Mouse (Mus musculus) lung, adult 18-20 months (tissue): ENCODE data around the gene Auh.
A peak's percentile ranks its signal among the peaks of the same experiment; 100 is the strongest.

Source experiments
- DNase-seq, 2 experiments: peaks; one replicate each; pipeline ENCODE4 v3.0.0; 2022; ENCODE audit warnings: mixed read lengths in 2 of 2

Auh gene

DNA sequence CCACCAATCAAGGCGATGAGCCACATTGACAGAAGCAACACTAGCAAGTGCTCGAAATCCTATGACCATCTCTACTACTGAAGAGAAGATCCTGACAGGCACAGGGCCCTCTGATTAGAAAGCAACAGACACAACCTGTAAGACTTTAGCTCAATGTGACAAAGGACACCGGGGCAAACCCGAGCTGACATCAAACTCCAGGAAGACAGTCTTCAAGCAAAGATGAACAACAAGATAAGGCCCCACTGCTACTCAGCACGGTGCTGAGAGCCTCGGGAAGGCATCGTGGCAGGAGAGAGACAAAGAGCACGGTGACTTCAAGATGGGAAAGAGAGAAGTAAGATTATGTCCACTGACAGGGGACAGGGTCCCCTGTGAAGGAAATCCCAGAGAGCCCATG, 7.5 kb downstream of the Auh start:
- DNase-seq, result no peak

DNA sequence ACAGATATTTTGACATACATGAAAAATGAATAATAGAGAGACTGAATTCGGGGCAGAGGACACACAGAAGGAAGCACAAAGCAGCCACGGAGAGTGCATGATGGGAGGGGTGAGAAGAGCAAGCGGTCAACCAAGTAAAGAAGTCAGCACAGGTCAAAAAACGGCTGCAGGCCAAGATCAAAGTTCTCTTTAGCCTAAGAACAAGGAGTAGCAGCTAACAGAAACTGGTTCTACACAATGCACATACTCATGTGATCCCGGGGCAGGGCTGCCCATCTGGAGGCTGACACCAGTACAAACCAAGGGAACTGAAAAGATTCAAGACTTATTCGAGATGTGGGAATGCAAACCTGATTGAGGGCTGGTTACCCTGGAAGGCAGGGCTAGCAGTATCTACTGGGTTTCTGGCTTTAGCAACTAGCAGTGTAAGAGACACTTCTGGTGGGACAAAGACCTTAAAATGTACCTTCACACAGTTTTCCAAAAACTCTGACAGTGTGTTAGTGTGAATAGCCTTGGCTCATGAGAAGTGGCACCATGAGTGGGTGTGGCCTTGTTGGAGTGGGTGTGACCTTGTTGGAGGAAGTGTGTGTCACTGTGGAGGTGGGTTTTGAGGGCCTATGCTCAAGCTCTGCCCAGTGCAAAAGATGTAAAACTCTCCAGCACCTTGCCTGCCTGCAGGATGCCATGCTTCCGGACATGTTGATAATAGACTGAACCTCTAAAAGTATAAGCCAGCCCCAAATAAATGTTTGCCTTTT, 8.2 kb downstream of the Auh start:
- DNase-seq, result no peak

- DNase-seq, result no peak
Observed at GRCm38 (mm10) chr13:52919790-52920352, 9.6 kb downstream of the Auh start.

- no peak for DNase-seq
Observed at GRCm38 (mm10) chr13:52918333-52918732, 11.1 kb downstream of the Auh start.

DNA sequence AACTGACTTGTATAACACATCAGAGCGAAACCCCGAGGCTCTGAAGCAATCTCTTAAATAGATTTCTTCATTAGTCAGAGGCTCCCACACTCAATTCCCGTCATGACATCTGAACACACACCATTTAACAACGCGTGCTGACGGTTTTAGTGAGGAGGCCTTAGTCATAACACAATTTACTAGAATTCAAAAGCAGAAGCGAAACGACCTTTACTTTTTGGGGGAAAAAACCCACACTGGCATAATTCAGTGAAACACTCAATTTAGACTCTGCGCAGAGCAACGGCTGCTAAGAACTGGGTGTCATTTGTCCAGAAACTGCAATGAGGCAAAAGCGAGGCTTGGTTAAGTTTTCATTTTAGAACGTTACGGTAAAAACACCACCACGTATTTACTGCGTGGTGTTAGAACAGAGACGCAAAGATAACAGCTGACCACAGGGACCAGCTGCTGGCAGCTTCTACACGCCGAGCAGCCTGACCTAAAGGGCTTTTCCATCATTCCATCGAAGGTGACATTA, 14.8 kb downstream of the Auh start:
- no peak for DNase-seq

- no peak for DNase-seq
Observed at GRCm38 (mm10) chr13:52913926-52914325, 15.6 kb downstream of the Auh start.

DNA sequence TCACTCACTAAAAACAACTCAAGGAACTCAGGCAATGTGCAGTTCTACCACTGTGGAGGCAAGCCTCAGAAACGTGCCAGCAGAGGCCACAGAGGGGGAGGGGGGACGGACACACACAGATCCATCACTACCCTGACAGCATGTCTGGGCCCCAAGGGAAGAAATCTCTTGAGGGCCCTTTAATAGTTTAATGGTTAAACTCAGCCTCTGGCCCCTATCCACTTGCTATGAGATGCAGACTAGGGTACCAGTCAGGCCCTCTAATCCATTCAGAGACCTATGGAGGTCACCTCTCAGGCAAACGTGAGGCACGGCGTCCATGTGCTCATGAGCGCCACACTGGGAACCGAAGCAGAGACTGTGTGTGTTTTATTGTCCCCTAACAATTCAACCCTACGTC, 17.0 kb downstream of the Auh start:
- no peak for DNase-seq

DNA sequence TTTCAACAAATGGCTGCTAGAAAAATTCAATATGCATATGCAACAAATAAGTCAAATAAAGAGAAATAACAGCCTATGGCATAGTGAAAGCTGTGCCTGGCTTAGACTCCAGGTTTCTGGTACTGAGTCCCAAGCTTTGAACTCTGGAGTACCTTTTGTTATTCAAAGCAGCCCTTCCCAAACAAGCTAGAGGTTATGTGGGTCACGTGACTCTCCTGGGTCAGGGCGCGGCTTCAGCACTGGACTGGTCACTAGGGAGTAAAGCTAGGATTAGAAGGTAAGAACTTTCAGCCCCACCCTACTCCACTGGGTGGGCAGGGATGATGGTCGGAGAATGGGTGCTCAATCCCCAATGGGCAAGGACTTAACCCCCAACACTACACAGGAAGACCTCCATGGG, 18.2 kb downstream of the Auh start:
- DNase-seq, result peak in 1 of 2 experiments; percentile 27

DNA sequence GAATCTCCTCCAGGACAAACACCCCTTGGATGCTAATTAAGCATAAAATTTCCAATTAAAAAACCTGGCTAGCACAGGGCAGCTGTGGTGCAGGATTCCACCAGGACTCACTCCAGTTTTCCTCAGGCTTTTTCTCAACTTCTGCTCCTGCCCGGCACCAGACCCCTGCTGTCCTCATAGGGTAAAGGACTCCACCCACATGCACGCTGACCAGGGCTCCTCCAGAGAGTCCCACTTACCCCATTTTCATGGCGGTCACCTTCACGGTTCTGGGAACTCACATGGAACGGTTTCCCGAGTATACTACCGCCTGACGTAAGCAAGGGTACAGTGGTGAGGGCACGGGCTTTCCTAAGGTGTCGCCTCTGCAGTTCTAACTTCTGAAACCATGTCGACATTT, 23.2 kb downstream of the Auh start:
- no peak for DNase-seq

DNA sequence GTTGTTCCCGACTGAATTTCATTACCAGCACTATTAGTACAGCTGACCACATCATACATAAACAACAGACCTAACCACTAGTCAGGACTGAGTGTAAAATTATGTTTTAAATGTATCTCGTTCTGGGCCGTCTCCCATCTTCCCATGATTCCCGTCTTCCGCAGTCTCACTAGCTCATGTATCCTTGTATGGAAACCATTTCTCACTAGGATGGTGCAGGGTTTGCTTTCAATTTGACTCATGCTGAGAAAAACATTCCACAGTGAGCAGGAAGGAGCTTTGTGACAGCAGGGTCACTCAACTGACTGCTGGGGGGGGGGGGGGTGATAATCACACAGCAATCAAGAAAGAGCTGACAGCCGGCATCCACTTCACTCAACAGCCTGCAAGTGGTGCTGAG, 25.3 kb downstream of the Auh start:
- no peak for DNase-seq

DNA sequence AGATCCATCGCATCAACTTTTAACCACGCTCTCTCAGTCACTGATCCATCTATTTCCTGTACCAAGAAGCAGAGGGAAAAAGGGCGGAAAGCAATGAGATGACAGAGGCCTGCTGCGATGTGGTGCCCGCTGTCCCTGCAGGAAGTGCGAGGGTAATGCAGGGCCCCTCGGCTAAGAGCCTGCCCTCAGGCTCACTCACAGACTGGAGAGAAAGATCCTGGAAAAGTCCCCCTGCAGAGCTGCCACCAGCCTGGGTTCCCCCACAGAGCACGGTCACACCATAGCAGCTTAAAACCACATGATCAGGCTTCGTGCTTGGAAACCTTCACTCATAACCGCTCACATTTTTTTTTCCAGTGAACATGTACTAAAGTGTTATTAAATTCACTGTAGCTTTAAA, 25.7 kb downstream of the Auh start:
- no peak for DNase-seq

- peak; percentile 61 to 72 for DNase-seq
Observed at GRCm38 (mm10) chr13:52902517-52902916, 27.0 kb downstream of the Auh start.

GRCm38 (mm10) chr13:52899664-52900063, 29.8 kb downstream of the Auh start:
- DNase-seq, result no peak

DNA sequence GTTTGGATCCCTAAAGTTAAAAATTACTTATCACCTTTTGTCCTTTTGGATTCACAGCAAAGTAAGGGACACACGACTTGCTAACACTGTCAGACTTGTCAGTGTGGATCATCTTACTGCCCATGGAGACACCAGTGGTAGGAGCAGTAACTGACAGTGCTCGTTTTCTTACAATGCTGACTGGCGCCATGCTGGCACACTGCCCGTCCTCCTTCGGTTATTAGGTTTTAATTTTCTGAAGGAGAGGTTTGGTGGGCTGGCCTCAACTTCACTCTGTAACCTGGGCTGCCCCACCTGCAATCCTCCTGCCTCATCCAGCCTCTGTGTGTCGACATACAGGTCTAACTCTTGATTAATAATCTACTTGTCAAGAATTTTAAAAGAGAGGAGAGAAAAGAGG, 31.7 kb downstream of the Auh start:
- DNase-seq, result no peak

- DNase-seq, result no peak
Observed at GRCm38 (mm10) chr13:52892791-52893190, 36.7 kb downstream of the Auh start.

DNA sequence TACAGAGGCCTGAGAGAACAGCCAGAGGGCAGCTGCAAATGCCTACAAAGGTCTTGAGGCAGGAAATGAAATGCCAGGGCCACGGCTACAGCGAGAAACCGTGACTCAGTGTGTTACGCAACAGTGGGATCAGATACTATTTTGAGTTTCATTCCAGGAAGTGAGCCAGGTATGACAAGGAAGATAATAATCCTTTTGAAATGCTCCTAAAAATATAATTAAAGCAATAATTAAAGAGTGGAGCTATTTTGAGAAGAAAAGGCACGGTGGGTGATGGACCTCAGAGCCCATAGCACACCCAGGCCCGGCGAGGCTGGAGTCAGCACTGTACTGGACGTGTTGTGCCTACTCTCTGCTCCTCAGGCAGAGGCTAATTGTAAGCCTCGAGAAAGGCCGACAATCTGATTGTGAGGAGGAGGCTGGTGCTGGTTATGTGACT, 37.4 kb downstream of the Auh start:
- DNase-seq, result peak; percentile 79 to 83

GRCm38 (mm10) chr13:52890313-52890712, 39.2 kb downstream of the Auh start:
- DNase-seq, result no peak

- DNase-seq, result no peak
Observed at GRCm38 (mm10) chr13:52886779-52887178, 42.7 kb downstream of the Auh start.

- no peak for DNase-seq
Observed at GRCm38 (mm10) chr13:52883960-52884326, 45.5 kb downstream of the Auh start.

GRCm38 (mm10) chr13:52883084-52883959, 46.2 kb downstream of the Auh start:
- DNase-seq, result no peak

DNA sequence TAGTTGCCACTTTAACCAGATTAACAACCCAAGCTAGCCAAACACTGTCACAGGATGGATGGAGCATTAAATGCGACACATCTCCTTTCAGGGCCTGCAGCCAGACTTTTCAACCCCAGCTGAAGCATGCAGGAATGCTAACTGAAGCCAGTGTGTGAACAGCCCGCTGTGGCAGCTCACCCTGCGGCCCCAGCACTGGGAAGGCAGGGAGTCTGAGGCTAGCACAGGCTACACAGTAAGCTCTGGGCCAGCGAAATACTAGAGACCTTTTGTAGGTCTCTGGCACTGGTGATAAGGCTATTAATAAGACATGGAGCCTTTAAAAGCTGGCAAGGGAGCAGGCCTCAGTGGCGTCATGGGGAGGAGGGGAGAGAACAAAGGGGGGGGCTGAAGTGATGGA, 49.1 kb downstream of the Auh start:
- DNase-seq, result no peak

GRCm38 (mm10) chr13:52879918-52880317, 49.6 kb downstream of the Auh start:
- no peak for DNase-seq

- no peak for DNase-seq
Observed at GRCm38 (mm10) chr13:52879291-52879690, 50.2 kb downstream of the Auh start.

DNA sequence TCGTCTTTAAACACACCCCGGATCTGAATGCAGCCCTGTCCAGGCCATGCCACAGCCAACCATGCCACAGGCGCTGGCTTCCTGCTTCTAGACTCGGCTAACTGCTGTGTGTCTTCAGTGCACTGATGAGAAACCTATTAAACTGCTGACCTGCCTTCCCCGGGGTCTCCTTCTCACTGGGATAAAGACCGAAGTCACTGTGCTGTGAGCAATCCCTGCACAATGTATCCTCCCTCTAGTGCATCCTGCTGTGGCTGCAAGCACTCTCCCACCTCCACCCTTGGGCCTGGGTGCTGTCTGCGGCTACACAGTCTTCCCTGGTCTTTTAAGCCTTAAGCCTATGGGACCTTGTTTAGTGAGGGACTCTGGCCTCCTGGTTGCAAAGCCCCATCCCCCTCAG, 50.7 kb downstream of the Auh start:
- no peak for DNase-seq
